Mouse (Mus musculus) stomach, embryonic 16.5 days (tissue): ENCODE measurements at regions not wholly inside any gene's neighbourhood (a gene's known extent, or its start where the extent isn't known, plus 50 kb on each side); places are given as distances from the start of the nearest gene placed in this dataset.

ENCODE experiments used
- ATAC-seq: fragments of 200-750 bp; cut with Nextera tagmentation; 2 replicates; pipeline ENCODE4 v1.8.0; 2017; ENCODE audit warnings: moderate number of reproducible peaks, moderate TSS enrichment; ENCODE audit not compliant: insufficient read depth, low FRiP score
- H3K27ac ChIP-seq: fragments of 300-500 bp; sonication (generic); 2 replicates; pipeline ENCODE4 v1.5.1; 2014; ENCODE audit warnings: low read length
- H3K27me3 ChIP-seq: fragments of 300-500 bp; sonication (generic); 2 replicates; pipeline ENCODE4 v1.6.1; 2014; ENCODE audit warnings: low read length, control low read depth, mixed read lengths; ENCODE audit not compliant: control insufficient read depth, insufficient read depth
- H3K36me3 ChIP-seq: fragments of 300-500 bp; sonication (generic); 2 replicates; pipeline ENCODE4 v1.6.1; 2014; ENCODE audit warnings: low read length; ENCODE audit not compliant: control insufficient read depth, insufficient read depth
- H3K4me1 ChIP-seq: fragments of 300-500 bp; sonication (generic); 2 replicates; pipeline ENCODE4 v1.6.1; 2014; ENCODE audit warnings: low read length, control low read depth, mixed read lengths; ENCODE audit not compliant: control insufficient read depth, insufficient read depth
- H3K4me2 ChIP-seq: fragments of 300-500 bp; sonication (generic); 2 replicates; pipeline ENCODE4 v1.6.1; 2014; ENCODE audit warnings: low read depth, low read length, mixed read lengths
- H3K4me3 ChIP-seq: fragments of 300-500 bp; sonication (generic); replicated peaks from 2 replicates; pipeline ENCODE4 v1.5.1; 2014; ENCODE audit warnings: mild to moderate bottlenecking, low read length
- H3K9ac ChIP-seq: fragments of 300-500 bp; sonication (generic); 2 replicates; pipeline ENCODE4 v1.6.1; 2014; ENCODE audit warnings: low read length
- H3K9me3 ChIP-seq: fragments of 300-500 bp; sonication (generic); replicated peaks from 2 replicates; pipeline ENCODE4 v1.6.1; 2016; ENCODE audit warnings: low read length, control low read depth; ENCODE audit not compliant: control insufficient read depth
- WGBS: fragments of 180-500 bp; shearing (Covaris S2); extraction: QIAGEN DNeasy Blood & Tissue Kit; methylation state at CpG from one replicate; pipeline ENCODE4 v1.1.7; 2014; 5-methylcytosine and 5-hydroxymethylcytosine counted together

DNA sequence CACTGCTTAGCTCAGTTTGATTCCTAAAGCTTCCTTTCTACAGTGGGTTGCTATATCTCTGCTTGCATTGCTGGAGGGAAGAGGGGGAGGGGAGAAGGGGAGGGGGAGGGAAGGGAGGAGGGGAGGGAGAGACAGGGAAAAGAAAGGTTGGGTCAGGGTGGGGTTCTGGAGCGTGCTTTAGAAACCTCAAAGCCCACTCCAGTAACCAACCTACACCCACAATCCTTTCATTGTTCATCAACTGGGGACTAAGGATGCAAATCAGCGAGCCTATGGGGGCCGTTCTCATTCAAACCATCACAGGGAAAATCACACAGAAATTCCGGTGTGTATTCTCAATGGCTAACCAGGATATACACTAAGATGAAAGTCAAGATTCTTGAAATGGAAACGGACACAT lies 510.7 kb downstream of the Dok5 start:
- no peak overlapping the region for H3K27ac ChIP-seq
- ATAC-seq: no peak
- H3K4me1 ChIP-seq: no peaks in the 10 kb centered on the region
- 74% methylated on average over 5 of the region's 5 CpGs for WGBS
- no peaks in the 10 kb centered on the region for H3K36me3 ChIP-seq
- H3K9me3 ChIP-seq: no peaks in the 10 kb centered on the region
- H3K4me2 ChIP-seq: no peak overlapping the region
- no peaks in the 10 kb centered on the region for H3K27me3 ChIP-seq
- no peak overlapping the region for H3K9ac ChIP-seq
- H3K4me3 ChIP-seq: no peak overlapping the region

DNA sequence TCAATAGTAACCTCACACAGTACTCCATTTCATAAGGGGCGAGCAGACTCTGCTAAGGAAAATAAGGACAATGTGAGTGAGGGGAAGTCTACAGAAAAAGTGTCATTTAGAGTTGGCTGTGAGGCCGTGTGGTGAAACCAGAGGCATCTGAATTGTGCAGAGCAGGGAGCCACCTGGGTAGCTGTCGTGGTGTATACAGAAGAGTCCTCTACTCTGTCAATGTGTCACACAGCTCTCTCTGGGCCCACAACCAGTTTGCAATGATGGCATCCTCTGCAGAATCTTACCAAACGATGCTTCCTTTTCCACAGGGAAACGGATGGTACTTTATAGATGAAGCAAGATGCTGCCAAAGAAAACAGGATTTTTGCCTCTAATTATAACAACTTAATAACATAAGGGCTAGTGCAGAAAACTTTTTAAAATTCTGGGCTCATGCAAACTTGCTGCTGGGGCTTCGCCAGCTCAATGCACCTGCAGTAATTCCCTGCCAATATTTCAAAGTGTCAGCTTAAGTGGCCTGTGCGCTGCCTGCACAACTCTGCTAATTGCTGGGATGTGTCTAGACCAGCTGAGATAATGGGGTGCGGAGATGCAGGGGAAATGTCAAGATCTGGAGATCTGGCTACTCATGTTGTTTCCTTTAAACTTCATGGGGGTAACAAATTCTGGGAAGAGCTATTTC lies 505.8 kb downstream of the Dok5 start:
- Histone ChIP-seq H3K27me3 (no peaks in the 10 kb centered on the region), H3K27ac (no peak overlapping the region), H3K4me1 (no peaks in the 10 kb centered on the region), H3K9me3 (no peaks in the 10 kb centered on the region), H3K36me3 (no peaks in the 10 kb centered on the region), H3K4me3 (no peak overlapping the region), H3K9ac (no peak overlapping the region), H3K4me2 (no peak overlapping the region)
- ATAC-seq: no peak
- WGBS: 43% methylated on average over 8 of the region's 8 CpGs

GRCm38 (mm10) chr2:171232812-171233211 lies 501.2 kb downstream of the Dok5 start:
- H3K9me3 ChIP-seq: no peaks in the 10 kb centered on the region
- no peaks in the 10 kb centered on the region for H3K36me3 ChIP-seq
- H3K27ac ChIP-seq: no peak overlapping the region
- no peak overlapping the region for H3K4me3 ChIP-seq
- H3K9ac ChIP-seq: no peak overlapping the region
- H3K4me1 ChIP-seq: no peaks in the 10 kb centered on the region
- H3K4me2 ChIP-seq: no peak overlapping the region
- no peaks in the 10 kb centered on the region for H3K27me3 ChIP-seq
- no peak for ATAC-seq

GRCm38 (mm10) chr2:171231288-171232050 lies 499.9 kb downstream of the Dok5 start:
- Histone ChIP-seq H3K4me3 (no peak overlapping the region), H3K27me3 (no peaks in the 10 kb centered on the region), H3K4me2 (no peak overlapping the region), H3K9ac (no peak overlapping the region), H3K4me1 (no peaks in the 10 kb centered on the region), H3K27ac (no peak overlapping the region), H3K36me3 (no peaks in the 10 kb centered on the region), H3K9me3 (no peaks in the 10 kb centered on the region)
- ATAC-seq: no peak
- 78% methylated on average over 7 of the region's 7 CpGs for WGBS

DNA sequence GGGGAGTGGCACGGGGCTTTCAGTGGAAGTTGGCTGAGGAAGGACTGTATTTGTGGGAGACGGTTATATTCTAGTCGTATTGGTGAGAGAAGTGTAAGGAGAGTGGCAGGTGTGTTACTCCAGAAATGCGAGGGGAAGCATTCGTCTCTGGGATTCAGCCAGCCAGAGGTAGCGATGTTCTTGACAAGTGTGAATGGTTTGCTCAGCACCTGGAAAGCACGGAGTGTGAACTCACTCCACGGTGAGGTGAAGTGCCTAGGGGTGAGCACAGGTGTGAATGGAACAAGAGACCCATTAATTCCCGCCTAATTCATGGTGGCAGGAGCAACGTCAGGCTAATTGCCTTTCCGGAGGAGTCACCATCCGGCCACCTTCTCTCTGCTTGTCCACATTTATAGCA lies 498.9 kb downstream of the Dok5 start:
- Histone ChIP-seq H3K9me3 (no peaks in the 10 kb centered on the region), H3K4me3 (no peak overlapping the region), H3K36me3 (no peaks in the 10 kb centered on the region), H3K27ac (no peak overlapping the region), H3K4me1 (no peaks in the 10 kb centered on the region), H3K27me3 (no peaks in the 10 kb centered on the region), H3K9ac (no peak overlapping the region), H3K4me2 (no peak overlapping the region)
- ATAC-seq: no peak
- 77% methylated on average over 12 of the region's 12 CpGs for WGBS

GRCm38 (mm10) chr2:171228229-171228628 lies 496.6 kb downstream of the Dok5 start:
- no peak overlapping the region for H3K27ac ChIP-seq
- H3K4me3 ChIP-seq: no peak overlapping the region
- ATAC-seq: no peak
- no peaks in the 10 kb centered on the region for H3K9me3 ChIP-seq
- H3K4me2 ChIP-seq: no peak overlapping the region
- H3K27me3 ChIP-seq: no peaks in the 10 kb centered on the region
- H3K9ac ChIP-seq: no peak overlapping the region
- H3K4me1 ChIP-seq: no peaks in the 10 kb centered on the region
- WGBS: 47% methylated on average over 3 of the region's 3 CpGs
- H3K36me3 ChIP-seq: no peaks in the 10 kb centered on the region

- no peak overlapping the region for H3K27ac ChIP-seq
- H3K9me3 ChIP-seq: no peaks in the 10 kb centered on the region
- WGBS: 70% methylated on average over 6 of the region's 6 CpGs
- no peak for ATAC-seq
- H3K36me3 ChIP-seq: no peaks in the 10 kb centered on the region
- no peak overlapping the region for H3K4me3 ChIP-seq
- H3K27me3 ChIP-seq: no peaks in the 10 kb centered on the region
- H3K9ac ChIP-seq: no peak overlapping the region
- no peaks in the 10 kb centered on the region for H3K4me1 ChIP-seq
- no peak overlapping the region for H3K4me2 ChIP-seq
Observed at GRCm38 (mm10) chr2:171213792-171214191, 482.2 kb downstream of the Dok5 start.

- no peak for ATAC-seq
- Histone ChIP-seq H3K36me3 (no peaks in the 10 kb centered on the region), H3K4me1 (no peaks in the 10 kb centered on the region), H3K9me3 (no peaks in the 10 kb centered on the region), H3K9ac (no peak overlapping the region), H3K4me2 (no peak overlapping the region), H3K4me3 (no peak overlapping the region), H3K27me3 (no peaks in the 10 kb centered on the region), H3K27ac (no peak overlapping the region)
- WGBS: 60% methylated on average over 7 of the region's 7 CpGs
Observed at GRCm38 (mm10) chr2:171196472-171196871, 464.9 kb downstream of the Dok5 start.

GRCm38 (mm10) chr2:171192181-171192580 lies 460.6 kb downstream of the Dok5 start:
- ATAC-seq: no peak
- Histone ChIP-seq H3K27me3 (no peaks in the 10 kb centered on the region), H3K4me2 (no peak overlapping the region), H3K9ac (no peak overlapping the region), H3K4me1 (no peaks in the 10 kb centered on the region), H3K36me3 (no peaks in the 10 kb centered on the region), H3K4me3 (no peak overlapping the region), H3K27ac (no peak overlapping the region), H3K9me3 (no peaks in the 10 kb centered on the region)
- WGBS: 72% methylated on average over 5 of the region's 5 CpGs
